Mouse (Mus musculus): ENCODE measurements around the gene Ddc. TPM values are rescaled to one million over a fixed set of nuclear protein-coding genes. Genes with fewer than 3 reads are reported as not detected.

The Ddc gene
- total RNA-seq (2015; ENCODE audit: low replicate concordance) (5.4 TPM in 1 of 2 replicates, not detected in the other), total RNA-seq (2017; ENCODE audit: low replicate concordance) (6.0 TPM in 1 of 2 replicates, not detected in the other)

DNA sequence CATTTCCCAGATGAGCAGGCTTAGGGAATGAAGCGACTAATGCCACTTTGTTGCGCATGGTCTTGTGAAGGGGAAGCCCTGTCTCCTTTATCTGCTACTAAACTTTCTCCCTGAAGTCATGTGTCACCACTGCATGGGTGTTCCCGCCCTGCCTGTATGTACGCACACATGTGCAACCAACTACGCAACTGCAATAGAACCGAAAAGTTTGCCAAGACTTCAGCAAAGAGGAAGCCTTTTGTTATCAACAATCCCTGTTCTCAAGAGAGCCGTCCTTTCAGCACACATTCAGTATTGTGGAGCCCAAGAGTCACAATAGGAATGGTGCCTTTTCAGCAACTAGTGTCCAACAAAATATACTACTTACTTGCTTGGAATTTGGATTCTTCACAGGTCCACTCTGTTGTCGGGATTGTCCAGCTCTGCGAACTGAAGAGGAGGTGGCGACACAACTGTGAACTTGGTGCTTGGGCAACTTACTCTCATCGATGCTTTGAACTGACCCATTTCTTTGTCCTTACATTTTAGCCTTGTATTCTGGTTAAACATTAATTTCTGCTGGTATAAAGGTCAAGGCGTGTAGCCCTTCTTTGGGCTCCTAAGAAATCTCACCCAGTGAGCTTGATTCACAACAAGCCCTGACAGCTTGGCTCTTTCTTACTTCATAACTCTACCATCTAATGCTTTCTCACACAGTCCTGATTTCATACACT lies at the start of gene Ddc:
Gene Ddc (minus strand): TSS at position 500 of the 713 bp plus-strand sequence.
- ATAC-seq (replicated peaks; ENCODE audit: low FRiP score, poor library complexity, severe bottlenecking), result no peak

DNA sequence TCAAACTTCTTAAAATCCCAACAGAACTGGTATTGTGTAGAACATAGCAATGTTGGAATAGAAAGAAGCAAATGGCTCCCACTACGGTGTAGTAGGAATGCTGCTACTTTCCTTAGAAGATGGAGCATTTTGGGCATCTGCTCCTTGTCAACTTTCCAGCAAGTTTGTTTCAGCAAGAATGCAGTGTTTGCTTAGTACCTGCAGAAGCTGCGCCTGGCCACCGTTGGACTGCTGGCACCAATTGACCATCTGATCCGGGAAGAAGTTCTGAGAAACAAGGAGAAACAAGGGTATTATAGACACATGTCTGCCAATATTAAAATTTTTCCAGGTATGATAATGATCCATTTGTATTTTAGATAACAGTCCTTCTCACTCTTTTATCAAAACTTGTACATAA lies 47.8 kb upstream of the Ddc start:
- ATAC-seq (replicated peaks; ENCODE audit: low FRiP score, poor library complexity, severe bottlenecking), result no peak

- ATAC-seq (replicated peaks; ENCODE audit: low FRiP score, poor library complexity, severe bottlenecking), result no peak
Measured at GRCm38 (mm10) chr11:11944814-11945213, 46.9 kb upstream of the Ddc start.

DNA sequence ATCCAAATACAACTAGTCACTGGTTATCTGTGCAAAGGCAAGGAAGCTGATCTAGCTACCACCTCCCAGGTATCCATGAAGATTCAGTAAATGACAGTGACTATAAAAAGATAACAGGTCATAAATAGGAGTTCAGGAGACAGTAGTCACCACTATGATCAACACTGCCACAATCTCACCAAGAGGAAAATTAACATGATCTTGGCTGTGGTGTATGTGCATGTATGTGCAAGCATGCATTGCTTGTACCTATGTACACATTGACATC lies 46.1 kb upstream of the Ddc start:
- ATAC-seq (replicated peaks; ENCODE audit: low FRiP score, poor library complexity, severe bottlenecking), result no peak

- no peak for ATAC-seq (replicated peaks; ENCODE audit: low FRiP score, poor library complexity, severe bottlenecking)
Measured at GRCm38 (mm10) chr11:11943240-11944081, 45.5 kb upstream of the Ddc start.

DNA sequence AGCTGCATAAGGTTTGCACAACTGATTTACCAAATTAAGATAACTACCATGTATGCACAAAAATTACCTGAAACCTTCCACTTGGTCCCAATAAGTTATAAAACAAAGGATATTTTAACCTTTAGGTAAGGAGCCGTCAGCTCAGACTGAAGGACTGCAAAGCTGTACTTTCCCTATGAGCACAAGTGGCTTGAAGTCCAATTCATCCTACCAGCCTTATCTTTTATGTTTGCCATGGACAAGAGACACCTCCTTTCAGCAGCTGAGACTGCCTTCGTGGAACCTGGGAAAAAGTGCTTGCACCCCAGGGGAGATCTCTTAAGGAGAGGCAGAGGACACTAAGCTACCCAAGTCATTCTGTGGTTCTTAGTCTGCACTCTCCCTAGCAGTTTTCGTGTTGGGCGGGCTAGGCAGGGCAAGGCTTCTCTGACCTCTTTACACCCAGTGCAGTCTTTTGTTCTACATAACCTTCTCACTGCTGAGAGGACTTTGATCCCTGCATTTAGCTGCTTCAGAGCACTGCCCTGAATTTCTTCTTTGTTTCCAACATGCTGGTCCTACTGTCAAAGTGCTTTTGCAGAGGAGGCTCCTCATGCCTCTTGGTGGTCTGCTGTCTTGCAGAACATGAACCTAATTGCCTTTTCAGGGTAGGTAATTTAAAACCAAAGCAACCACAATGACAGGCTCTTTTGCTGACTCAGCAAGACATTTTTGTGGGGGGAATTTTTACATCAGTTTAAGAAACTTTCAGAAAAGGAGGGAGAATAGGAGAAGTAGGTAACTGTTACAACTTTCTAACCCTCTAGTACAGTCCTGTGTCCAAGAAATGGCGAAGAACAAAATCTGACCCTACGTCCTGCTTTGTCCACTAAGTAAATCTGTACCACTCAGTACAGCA lies 44.6 kb upstream of the Ddc start:
- no peak for ATAC-seq (replicated peaks; ENCODE audit: low FRiP score, poor library complexity, severe bottlenecking)

GRCm38 (mm10) chr11:11940833-11941681 lies 43.1 kb upstream of the Ddc start:
- ATAC-seq (replicated peaks; ENCODE audit: low FRiP score, poor library complexity, severe bottlenecking), result no peak

GRCm38 (mm10) chr11:11939611-11940010 lies 41.7 kb upstream of the Ddc start:
- ATAC-seq (replicated peaks; ENCODE audit: low FRiP score, poor library complexity, severe bottlenecking), result no peak

DNA sequence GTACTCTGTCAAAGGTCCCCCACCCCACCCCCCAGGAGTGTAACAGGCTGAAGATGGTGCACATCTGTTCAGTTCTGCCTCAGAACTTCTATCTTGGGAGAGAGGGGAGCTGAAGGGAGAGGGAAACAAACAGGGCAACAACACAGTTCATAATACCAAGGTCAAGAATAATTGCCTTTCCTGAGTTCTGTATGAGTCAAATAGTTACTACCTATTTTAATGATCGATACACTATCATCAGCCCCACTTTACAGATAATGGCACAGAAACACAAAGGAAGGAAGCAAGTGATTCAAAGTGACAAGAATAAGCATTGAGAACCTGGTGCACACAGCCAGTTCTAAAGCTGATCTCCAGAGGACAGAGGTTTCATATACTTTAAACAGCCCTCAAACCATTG lies 40.6 kb upstream of the Ddc start:
- ATAC-seq (replicated peaks; ENCODE audit: low FRiP score, poor library complexity, severe bottlenecking), result no peak

- ATAC-seq (replicated peaks; ENCODE audit: low FRiP score, poor library complexity, severe bottlenecking), result no peak
Measured at GRCm38 (mm10) chr11:11937340-11938030, 39.5 kb upstream of the Ddc start.

GRCm38 (mm10) chr11:11934808-11935207 lies 36.9 kb upstream of the Ddc start:
- no peak for ATAC-seq (replicated peaks; ENCODE audit: low FRiP score, poor library complexity, severe bottlenecking)

DNA sequence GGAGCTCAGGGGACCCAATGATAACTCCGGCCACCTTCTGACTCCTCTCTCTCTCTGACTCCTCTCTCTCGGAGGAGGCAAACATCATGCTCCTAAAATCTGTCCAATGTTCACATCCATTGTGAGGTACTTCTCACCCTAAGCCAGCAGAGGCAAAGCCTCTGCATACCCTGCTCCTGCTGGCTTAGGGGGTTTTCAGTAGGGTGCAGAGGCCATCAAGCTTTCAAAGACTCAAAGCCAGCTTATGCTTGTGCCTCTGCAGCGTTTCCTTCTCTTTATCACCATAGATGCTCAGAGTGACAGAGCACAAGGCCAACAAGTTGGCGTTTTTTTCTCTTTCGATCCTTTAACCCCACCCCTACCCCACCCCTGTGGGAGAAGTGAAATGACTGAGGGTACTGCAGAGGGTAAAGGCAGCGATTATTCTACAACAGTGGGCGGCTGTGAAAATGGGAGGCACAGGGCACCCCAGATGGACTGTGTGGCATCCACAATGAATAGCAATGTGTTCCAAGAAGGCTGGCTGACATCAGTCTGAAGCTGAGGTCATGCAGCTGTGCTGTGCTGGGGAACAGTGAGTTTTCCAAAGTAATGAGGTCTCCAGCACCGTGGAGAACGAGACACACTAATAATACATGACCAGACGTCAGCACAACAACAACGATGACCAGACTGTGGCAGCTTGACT lies 34.3 kb upstream of the Ddc start:
- ATAC-seq (replicated peaks; ENCODE audit: low FRiP score, poor library complexity, severe bottlenecking), result no peak

- ATAC-seq (replicated peaks; ENCODE audit: low FRiP score, poor library complexity, severe bottlenecking), result no peak
Measured at GRCm38 (mm10) chr11:11931688-11932087, 33.7 kb upstream of the Ddc start.

DNA sequence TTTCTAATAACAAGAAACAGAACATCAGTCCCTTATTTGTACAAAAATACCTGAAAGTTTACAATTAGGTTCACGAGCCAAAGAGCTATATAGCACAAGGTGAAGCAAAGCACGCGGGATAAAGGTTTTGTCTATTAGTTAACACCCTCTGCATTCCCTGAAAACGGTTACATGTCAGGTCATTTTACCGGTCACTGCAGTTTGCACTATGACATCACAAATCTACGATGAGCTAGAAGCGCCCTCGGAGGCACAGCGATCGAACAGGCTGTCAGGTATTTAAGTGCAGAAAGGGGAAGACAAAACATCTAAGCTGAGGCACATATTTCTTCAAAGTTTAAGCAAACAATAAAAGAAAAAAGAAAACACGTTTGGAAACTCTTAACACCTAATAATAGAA lies 32.6 kb upstream of the Ddc start:
- no peak for ATAC-seq (replicated peaks; ENCODE audit: low FRiP score, poor library complexity, severe bottlenecking)

DNA sequence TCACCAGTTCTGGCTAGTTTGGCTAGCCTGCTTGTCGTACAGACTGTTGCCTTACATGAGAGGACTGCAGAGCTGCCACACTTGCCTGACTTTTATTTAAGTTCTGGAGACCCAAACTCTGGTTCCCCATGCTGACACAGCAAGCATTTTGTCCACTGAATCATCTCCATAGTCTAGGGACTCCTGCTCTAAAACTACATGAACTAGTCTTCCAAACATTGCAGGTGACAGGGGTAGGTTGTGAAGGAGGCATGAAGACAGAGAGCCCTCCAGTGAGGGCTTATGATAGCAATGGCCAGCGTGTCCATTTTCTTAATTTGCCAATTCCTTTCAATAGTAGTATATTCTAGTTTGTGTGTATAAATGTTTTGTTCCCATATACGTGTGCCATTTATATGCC lies 31.1 kb upstream of the Ddc start:
- ATAC-seq (replicated peaks; ENCODE audit: low FRiP score, poor library complexity, severe bottlenecking), result no peak

GRCm38 (mm10) chr11:11928586-11928985 lies 30.6 kb upstream of the Ddc start:
- ATAC-seq (replicated peaks; ENCODE audit: low FRiP score, poor library complexity, severe bottlenecking), result no peak

GRCm38 (mm10) chr11:11923900-11924299 lies 26.0 kb upstream of the Ddc start:
- no peak for ATAC-seq (replicated peaks; ENCODE audit: low FRiP score, poor library complexity, severe bottlenecking)

GRCm38 (mm10) chr11:11923345-11923744 lies 25.4 kb upstream of the Ddc start:
- no peak for ATAC-seq (replicated peaks; ENCODE audit: low FRiP score, poor library complexity, severe bottlenecking)
